Mouse (Mus musculus): ENCODE data around the gene Auts2. TPM values are rescaled to one million over a fixed set of nuclear protein-coding genes. Genes with fewer than 3 reads are reported as not detected.

Auts2 gene
- polyA plus RNA-seq, 1 experiment from 2014 or later, result 32.6 TPM

DNA sequence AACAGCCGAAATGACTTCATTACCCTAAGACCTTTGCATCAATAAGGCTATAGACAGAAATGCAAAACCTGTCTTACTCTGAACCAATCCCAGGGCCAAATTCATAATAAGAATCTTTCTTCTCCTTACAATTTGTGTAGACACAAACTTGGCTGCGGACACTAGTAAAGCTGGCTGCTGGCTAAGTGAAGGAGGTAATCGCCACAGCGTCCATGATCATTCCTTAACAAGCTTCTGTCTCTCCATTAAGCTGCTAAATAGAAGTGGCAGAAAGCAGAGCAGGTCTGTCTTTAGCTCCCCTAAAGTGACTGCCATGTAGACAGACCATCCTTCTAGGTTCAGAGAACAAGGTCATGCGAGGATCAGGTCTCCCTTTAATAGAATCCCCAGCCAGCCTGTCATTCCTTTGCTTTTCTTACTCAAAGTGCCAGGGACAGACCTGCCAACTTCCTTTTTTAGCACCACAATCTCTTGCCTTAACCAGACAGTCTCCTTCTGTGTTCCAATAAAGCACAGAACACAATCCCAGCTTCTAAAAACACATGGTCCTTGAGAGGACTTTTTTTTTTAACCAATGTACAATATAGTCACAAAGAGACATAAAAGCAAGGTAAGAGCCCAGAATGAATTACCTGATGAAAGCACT, 70.8 kb downstream of the Auts2 start:
- Histone ChIP-seq H3K9me3 (ENCODE audit: control insufficient read depth, low read length) (no peaks in the 10 kb centered on the region), H3K4me3 (ENCODE audit: low read length) (no peak overlapping the region), H3K36me3 (ENCODE audit: control insufficient read depth, insufficient read depth, low read length) (no peaks in the 10 kb centered on the region), H3K4me2 (replicated peaks; ENCODE audit: low read depth, low read length) (no peak overlapping the region), H3K4me1 (ENCODE audit: control insufficient read depth, insufficient read depth, low read length) (peaks cover 10% of the 10 kb centered on the region; the same call in 1 of the 2 replicates), H3K27me3 (ENCODE audit: control insufficient read depth, insufficient read depth, low read length) (no peaks in the 10 kb centered on the region), H3K27ac (ENCODE audit: low read depth, low read length) (no peak overlapping the region), H3K9ac (ENCODE audit: low read depth, low read length) (no peak overlapping the region)
- no peak for ATAC-seq (ENCODE audit: low FRiP score, low TSS enrichment)
- 76% methylated on average over 5 of the region's 5 CpGs for WGBS

DNA sequence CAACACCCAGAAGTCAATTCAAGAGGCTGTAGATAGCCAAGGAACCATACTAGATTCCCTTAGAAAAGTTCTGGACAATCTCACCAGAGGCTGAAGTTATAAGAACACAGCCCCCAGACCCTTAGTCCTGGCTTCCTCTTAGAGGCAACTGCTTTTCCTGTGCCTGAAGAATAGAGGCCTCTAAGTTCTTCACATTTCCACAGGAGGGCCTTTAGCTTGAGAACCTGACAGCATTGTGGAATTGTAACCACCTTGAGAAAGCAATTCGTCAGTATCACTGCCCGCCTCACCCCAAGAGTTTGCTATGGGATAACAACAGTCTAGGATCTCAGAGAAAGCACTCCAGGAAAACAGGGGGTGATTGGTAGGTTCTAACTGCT, 75.8 kb downstream of the Auts2 start:
- Histone ChIP-seq H3K9me3 (ENCODE audit: control insufficient read depth, low read length) (no peaks in the 10 kb centered on the region), H3K4me3 (ENCODE audit: low read length) (no peak overlapping the region), H3K27ac (ENCODE audit: low read depth, low read length) (no peak overlapping the region), H3K27me3 (ENCODE audit: control insufficient read depth, insufficient read depth, low read length) (no peaks in the 10 kb centered on the region), H3K36me3 (ENCODE audit: control insufficient read depth, insufficient read depth, low read length) (no peaks in the 10 kb centered on the region), H3K9ac (ENCODE audit: low read depth, low read length) (no peak overlapping the region), H3K4me1 (ENCODE audit: control insufficient read depth, insufficient read depth, low read length) (peaks cover 18% of the 10 kb centered on the region; the same call in 1 of the 2 replicates), H3K4me2 (replicated peaks; ENCODE audit: low read depth, low read length) (no peak overlapping the region)
- no peak for ATAC-seq (ENCODE audit: low FRiP score, low TSS enrichment)
- 53% methylated on average over 2 of the region's 2 CpGs for WGBS

DNA sequence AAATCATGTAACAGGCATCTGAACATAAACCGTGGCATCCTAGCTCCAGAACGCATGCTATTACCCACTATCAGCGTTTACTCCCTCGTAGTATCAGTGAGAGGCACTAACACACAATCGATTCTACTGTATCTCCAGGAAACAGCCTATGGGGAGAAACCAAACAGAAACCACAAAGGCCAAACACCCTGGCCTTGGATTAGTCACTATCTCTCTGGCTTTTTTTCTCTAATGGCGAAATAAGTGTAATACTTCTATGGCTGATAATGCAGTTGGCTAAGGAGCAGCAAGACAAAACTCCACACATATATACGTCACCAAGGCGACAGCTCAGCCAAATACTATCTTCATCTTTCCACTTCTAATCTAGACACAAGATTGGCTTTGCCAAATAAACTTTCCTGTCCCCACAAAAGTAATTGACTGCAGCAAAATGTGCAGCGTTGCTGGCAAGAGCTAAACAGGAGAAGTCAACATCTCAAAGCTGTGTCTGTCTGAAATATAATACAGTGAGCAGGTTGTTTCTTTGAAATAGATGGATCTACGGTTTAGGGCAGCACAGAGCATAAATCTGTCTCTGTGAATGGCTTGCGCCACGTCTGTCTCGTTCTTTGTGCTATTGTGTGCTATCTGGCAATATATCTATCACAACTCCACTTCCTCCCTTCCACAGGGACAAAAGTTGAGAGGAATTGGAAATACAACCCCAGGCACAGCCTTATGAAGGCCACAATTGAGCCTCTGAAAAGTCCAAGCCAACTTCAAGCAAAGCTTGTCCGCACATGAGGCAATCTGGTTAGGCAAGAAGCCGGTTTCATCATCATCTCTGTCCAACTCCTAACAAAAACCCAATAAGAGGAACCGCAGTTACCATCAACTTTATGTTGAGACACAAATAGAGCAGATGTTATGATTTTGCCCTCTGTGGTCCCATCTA, 76.4 kb downstream of the Auts2 start:
- H3K4me3 ChIP-seq (ENCODE audit: low read length), result no peak overlapping the region
- no peak for ATAC-seq (ENCODE audit: low FRiP score, low TSS enrichment)
- 52% methylated on average over 16 of the region's 16 CpGs for WGBS
- no peaks in the 10 kb centered on the region for H3K27me3 ChIP-seq (ENCODE audit: control insufficient read depth, insufficient read depth, low read length)
- no peaks in the 10 kb centered on the region for H3K36me3 ChIP-seq (ENCODE audit: control insufficient read depth, insufficient read depth, low read length)
- H3K9ac ChIP-seq (ENCODE audit: low read depth, low read length), result no peak overlapping the region
- no peak overlapping the region for H3K4me2 ChIP-seq (replicated peaks; ENCODE audit: low read depth, low read length)
- peaks cover 18% of the 10 kb centered on the region; the same call in 1 of the 2 replicates for H3K4me1 ChIP-seq (ENCODE audit: control insufficient read depth, insufficient read depth, low read length)
- H3K27ac ChIP-seq (ENCODE audit: low read depth, low read length), result no peak overlapping the region
- no peaks in the 10 kb centered on the region for H3K9me3 ChIP-seq (ENCODE audit: control insufficient read depth, low read length)

DNA sequence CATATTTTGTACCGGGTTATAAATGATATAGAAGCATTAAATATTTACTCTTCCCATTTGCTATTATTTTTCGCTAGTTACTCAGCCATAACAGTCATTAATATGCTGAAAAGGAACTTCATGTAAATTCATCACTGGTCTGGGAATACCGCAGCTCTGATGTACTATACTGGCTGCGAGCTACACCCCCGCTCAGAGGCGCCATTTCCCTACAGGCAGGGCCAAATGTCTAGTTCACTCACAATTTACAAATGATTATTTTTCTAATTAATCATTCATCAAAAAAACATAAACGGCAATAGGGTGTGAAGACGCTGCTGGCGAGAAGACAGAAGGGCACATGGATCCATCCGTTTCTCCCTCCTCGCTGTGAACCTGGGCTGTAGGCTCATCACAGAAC, 80.6 kb downstream of the Auts2 start:
- Histone ChIP-seq H3K4me3 (ENCODE audit: low read length) (no peak overlapping the region), H3K36me3 (ENCODE audit: control insufficient read depth, insufficient read depth, low read length) (no peaks in the 10 kb centered on the region), H3K9me3 (ENCODE audit: control insufficient read depth, low read length) (no peaks in the 10 kb centered on the region), H3K27me3 (ENCODE audit: control insufficient read depth, insufficient read depth, low read length) (no peaks in the 10 kb centered on the region), H3K4me1 (ENCODE audit: control insufficient read depth, insufficient read depth, low read length) (peaks cover 15% of the 10 kb centered on the region; the same call in 1 of the 2 replicates), H3K27ac (ENCODE audit: low read depth, low read length) (no peak overlapping the region), H3K4me2 (replicated peaks; ENCODE audit: low read depth, low read length) (no peak overlapping the region), H3K9ac (ENCODE audit: low read depth, low read length) (no peak overlapping the region)
- 77% methylated on average over 11 of the region's 11 CpGs for WGBS
- no peak for ATAC-seq (ENCODE audit: low FRiP score, low TSS enrichment)

DNA sequence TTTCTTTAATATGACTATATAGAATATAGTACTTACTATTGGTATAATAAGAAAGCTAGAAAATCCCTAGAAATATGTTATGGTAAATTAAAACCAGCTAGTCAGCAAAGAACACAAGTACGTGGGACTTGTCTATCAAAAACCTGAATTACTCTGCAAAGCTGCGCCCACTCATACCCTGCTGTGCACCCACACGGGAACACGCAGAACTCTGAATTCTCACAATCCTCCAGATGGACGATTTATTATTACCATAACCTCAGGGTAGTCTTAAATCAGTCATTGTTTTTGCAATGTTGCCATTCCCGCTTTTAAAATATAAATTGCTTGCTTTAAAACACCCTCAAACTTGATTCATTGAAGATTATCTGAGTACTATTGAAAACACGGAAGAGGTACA, 84.6 kb downstream of the Auts2 start:
- no peak for ATAC-seq (ENCODE audit: low FRiP score, low TSS enrichment)
- H3K27me3 ChIP-seq (ENCODE audit: control insufficient read depth, insufficient read depth, low read length), result no peaks in the 10 kb centered on the region
- no peak overlapping the region for H3K4me2 ChIP-seq (replicated peaks; ENCODE audit: low read depth, low read length)
- no peak overlapping the region for H3K27ac ChIP-seq (ENCODE audit: low read depth, low read length)
- WGBS, result 69% methylated on average over 7 of the region's 7 CpGs
- H3K4me1 ChIP-seq (ENCODE audit: control insufficient read depth, insufficient read depth, low read length), result 0 out of 2 replicates have a peak, but pooled peaks cover 4% of the 10 kb centered on the region
- no peaks in the 10 kb centered on the region for H3K36me3 ChIP-seq (ENCODE audit: control insufficient read depth, insufficient read depth, low read length)
- no peak overlapping the region for H3K4me3 ChIP-seq (ENCODE audit: low read length)
- H3K9ac ChIP-seq (ENCODE audit: low read depth, low read length), result no peak overlapping the region
- H3K9me3 ChIP-seq (ENCODE audit: control insufficient read depth, low read length), result no peaks in the 10 kb centered on the region

DNA sequence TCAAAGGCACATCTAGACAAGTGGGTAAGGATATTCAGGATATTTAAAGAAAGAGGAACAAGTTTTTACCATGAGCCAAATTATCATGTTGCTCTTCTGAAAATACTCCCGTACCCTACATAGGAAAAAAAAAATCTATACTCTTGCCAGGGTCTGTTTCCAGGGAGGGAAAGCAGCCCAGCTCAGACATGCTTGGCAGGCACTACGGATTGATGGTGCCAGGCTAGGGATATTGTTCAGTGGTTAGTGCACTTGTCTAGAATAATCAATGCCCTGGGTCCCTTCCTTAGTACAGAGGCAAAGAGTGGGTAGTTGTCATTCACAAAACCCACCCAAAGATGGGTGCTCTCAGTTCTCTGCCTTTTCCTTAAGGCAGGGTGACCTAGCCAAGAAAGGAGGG, 90.8 kb downstream of the Auts2 start:
- H3K27ac ChIP-seq (ENCODE audit: low read depth, low read length), result no peak overlapping the region
- no peak overlapping the region for H3K4me2 ChIP-seq (replicated peaks; ENCODE audit: low read depth, low read length)
- ATAC-seq (ENCODE audit: low FRiP score, low TSS enrichment), result no peak
- H3K4me1 ChIP-seq (ENCODE audit: control insufficient read depth, insufficient read depth, low read length), result no peaks in the 10 kb centered on the region
- no peak overlapping the region for H3K9ac ChIP-seq (ENCODE audit: low read depth, low read length)
- H3K36me3 ChIP-seq (ENCODE audit: control insufficient read depth, insufficient read depth, low read length), result no peaks in the 10 kb centered on the region
- H3K4me3 ChIP-seq (ENCODE audit: low read length), result no peak overlapping the region
- H3K9me3 ChIP-seq (ENCODE audit: control insufficient read depth, low read length), result no peaks in the 10 kb centered on the region
- H3K27me3 ChIP-seq (ENCODE audit: control insufficient read depth, insufficient read depth, low read length), result no peaks in the 10 kb centered on the region
- 98% methylated on average over 2 of the region's 2 CpGs for WGBS

DNA sequence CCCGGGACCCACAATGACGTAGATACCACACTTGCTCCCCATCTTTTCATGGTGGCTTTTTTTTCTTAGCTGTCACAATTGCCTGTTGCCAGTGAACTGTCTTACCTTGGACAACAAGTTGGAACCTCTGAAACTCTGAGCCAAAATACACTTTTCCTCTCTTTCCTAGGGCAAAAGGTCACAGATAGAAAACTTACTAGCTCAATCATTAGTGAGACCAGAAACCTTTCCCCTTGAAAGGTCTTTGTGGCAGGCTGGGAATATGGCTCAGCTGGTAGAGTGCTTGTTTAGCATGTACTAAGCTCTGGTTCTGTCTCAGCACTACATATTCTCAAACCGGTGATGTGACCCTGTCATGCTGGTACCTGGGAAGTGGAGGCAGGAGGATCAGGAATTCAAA, 93.1 kb downstream of the Auts2 start:
- Histone ChIP-seq H3K4me3 (ENCODE audit: low read length) (no peak overlapping the region), H3K27me3 (ENCODE audit: control insufficient read depth, insufficient read depth, low read length) (no peaks in the 10 kb centered on the region), H3K27ac (ENCODE audit: low read depth, low read length) (no peak overlapping the region), H3K9me3 (ENCODE audit: control insufficient read depth, low read length) (no peaks in the 10 kb centered on the region), H3K9ac (ENCODE audit: low read depth, low read length) (no peak overlapping the region), H3K4me2 (replicated peaks; ENCODE audit: low read depth, low read length) (no peak overlapping the region), H3K4me1 (ENCODE audit: control insufficient read depth, insufficient read depth, low read length) (peaks cover 6% of the 10 kb centered on the region; the same call in 1 of the 2 replicates), H3K36me3 (ENCODE audit: control insufficient read depth, insufficient read depth, low read length) (no peaks in the 10 kb centered on the region)
- no peak for ATAC-seq (ENCODE audit: low FRiP score, low TSS enrichment)
- WGBS, result 92% methylated on average over 3 of the region's 3 CpGs

DNA sequence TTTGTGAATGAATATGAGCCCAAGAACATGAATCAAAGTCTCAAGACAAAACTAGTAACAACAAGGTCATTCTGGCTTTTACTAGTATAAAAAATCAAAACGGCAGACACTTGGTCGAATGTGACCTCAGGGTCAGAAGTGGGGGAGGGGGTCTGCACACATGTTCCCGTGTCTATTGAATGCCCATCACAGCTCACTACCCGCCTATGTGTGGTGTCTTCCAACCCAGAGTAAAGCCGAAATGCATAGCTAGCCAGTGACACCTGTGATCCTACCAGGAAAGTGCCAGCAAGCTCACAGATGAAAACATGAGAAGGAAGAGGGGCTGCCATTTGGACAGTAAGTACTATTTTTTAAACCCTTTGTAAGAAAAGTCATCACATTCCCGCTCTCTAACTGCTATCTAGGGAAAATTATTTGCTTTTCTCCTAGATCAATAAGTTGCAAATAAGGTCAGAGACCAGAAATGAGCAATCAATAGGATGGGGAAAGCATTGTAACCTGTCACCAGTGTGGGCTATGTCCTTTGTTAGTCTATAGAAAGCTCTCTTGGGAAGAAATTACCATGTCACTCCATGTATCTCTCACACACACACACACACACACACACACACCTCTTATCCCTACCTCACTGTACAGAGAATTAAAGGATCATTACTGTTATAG, 94.6 kb downstream of the Auts2 start:
- Histone ChIP-seq H3K4me1 (ENCODE audit: control insufficient read depth, insufficient read depth, low read length) (peaks cover 6% of the 10 kb centered on the region; the same call in 1 of the 2 replicates), H3K9ac (ENCODE audit: low read depth, low read length) (no peak overlapping the region), H3K4me2 (replicated peaks; ENCODE audit: low read depth, low read length) (no peak overlapping the region), H3K27me3 (ENCODE audit: control insufficient read depth, insufficient read depth, low read length) (no peaks in the 10 kb centered on the region), H3K27ac (ENCODE audit: low read depth, low read length) (no peak overlapping the region), H3K4me3 (ENCODE audit: low read length) (no peak overlapping the region), H3K9me3 (ENCODE audit: control insufficient read depth, low read length) (no peaks in the 10 kb centered on the region), H3K36me3 (ENCODE audit: control insufficient read depth, insufficient read depth, low read length) (no peaks in the 10 kb centered on the region)
- WGBS, result 60% methylated on average over 6 of the region's 6 CpGs
- no peak for ATAC-seq (ENCODE audit: low FRiP score, low TSS enrichment)

All from kidney, embryonic 14.5 days (tissue).